Mouse (Mus musculus) gastrocnemius, adult 2 months (tissue): Measurements from ENCODE around the gene Urad. TPM values are rescaled to one million over a fixed set of nuclear protein-coding genes. Genes with fewer than 3 reads are reported as not detected.

Source experiments
- DNase-seq: peaks from one replicate; pipeline ENCODE4 v3.0.0; 2022
- H3K27ac ChIP-seq: fragments of 200-600 bp; 2 replicates; pipeline ENCODE4 v1.8.1; 2022; ENCODE audit warnings: mild to moderate bottlenecking
- H3K4me3 ChIP-seq: fragments of 200-600 bp; 2 replicates; pipeline ENCODE4 v1.8.1; 2022; ENCODE audit warnings: mild to moderate bottlenecking, moderate library complexity
- CTCF ChIP-seq: fragments of 200-600 bp; IDR thresholded peaks from 2 replicates; pipeline ENCODE4 v1.8.1; 2022; ENCODE audit warnings: antibody characterized with exemption, mild to moderate bottlenecking, moderate library complexity
- intact Hi-C: fragments of 180-260 bp; cut with DNase I; formaldehyde crosslinking; loops from one replicate; pipeline ENCODE4 v1.15.1; 2025
- total RNA-seq, 2 experiments: library from RNA; stranded (reverse); gene quantifications; 2 replicates each; pipeline ENCODE4 v1.2.3; 2021

Gene Urad
- total RNA-seq, 2 experiments from 2014 or later: not detected

DNA sequence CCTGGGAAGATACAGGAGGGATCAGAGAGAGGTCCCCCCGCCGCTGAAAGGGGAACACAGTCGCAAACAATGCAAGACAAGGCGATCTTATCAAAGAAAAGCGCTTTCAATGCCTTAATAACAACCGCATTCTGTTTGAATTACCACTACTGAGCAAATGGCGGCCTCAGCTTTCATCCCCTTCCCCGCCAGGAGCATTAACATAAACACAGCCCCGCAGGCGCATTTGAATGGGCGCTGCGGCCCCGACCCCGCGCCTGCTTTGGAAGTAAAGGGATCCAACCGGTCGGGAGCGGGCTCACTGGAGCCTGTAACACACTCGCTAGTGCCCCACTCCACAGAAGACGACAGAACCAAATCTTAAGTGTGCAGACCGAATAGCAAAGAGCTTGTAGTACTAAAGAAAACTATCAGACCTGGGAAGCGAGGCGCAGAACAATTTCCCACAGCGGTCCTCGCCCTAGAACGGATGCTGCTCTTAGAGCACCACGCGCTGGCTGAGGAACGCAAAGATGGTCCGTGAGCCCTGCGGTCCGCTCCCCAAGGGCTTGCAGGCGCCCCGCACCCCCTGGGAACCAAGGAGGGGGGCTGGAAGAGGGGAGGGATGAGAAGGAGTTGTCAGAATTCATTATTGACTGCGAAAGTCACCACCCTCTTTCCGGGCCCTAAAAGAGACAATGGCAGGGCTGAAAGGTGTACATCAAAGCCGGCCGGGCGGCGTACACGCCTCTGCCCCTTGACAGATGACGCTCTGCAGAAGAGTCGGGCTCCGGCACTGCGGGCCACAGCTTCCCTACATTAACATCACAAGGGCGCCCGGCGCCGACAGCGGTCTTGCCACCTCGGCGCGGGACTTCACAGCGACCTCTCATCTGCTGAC is 17.7 kb downstream of the Urad start:
- intact Hi-C loops: no loop called here
- no peak overlapping the region for H3K4me3 ChIP-seq
- DNase-seq: no peak
- H3K27ac ChIP-seq: no peak overlapping the region
- TF ChIP-seq CTCF: no peak

DNA sequence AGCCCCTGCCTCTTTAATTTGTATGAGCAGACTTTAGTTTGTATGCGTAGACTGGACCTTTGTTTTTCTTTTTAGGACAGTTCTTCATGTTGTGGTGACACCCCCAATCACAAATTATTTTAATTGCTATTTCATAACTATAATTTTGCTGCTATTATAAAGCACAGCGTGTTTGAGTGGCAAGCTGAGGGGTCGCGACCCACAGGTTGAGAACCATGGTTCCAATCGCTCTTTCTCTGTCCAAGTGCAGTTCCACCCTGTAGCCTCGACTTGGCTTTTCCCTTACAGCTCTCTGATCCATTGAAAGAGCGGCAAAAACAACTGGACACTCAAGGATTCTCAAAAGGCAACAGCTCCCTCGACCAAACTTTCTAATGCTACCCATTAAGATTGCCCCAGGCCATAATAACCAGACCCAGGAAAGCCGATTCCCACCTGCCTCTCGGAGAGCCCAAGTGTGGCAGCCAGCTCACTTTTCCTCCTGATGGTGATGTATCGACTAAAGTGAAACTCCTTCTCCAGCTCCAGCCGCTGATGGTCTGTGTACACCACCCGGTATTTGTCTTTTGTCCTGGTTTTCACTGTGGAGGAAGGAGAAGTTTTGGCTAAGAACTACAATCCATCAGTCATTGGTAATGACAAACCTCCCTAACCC is 19.4 kb downstream of the Urad start:
- H3K27ac ChIP-seq: no peak overlapping the region
- no peak for DNase-seq

DNA sequence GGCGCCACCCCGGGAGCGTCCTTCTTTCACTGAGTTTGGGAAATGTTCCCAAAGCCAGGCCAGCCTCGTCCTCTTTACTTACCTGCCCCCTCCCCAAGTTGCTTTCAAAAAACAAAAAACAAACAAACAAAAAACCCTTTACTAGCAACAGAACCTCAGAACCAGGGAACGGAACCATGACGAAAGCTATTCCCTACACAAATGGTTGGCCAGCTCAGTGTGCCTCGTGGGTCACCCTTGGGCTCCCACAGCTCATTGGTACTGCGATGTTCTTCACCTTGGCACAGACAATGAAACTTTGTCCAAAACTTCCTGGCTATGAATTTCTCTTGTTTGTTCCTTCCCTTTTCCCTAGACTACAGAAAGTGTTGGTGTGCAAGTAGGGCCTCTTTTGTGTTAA is 20.1 kb downstream of the Urad start:
- Histone ChIP-seq H3K4me3 (no peak overlapping the region), H3K27ac (no peak overlapping the region)
- no peak for TF ChIP-seq CTCF
- intact Hi-C loops: no loop called here
- DNase-seq: no peak

More for the DNA sequence above, 19.4 kb downstream of the Urad start:
- no peak overlapping the region for H3K4me3 ChIP-seq
- intact Hi-C loops: no loop called here
- no peak for TF ChIP-seq CTCF

DNA sequence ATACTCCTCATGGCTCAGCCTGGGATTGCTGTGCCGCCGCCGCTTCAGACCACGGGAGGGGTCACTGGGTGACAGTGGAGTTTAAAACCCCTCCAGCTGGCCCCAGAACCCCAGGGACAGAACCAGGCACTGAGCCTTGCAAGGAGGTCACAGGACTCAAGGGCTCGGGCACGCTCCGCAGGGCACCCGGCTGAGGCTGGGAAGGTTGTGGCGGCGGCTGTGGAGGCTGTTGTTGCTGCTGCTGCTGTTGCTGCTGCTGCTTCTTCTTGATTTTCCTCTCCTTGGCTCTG is 20.5 kb downstream of the Urad start:
- no peak overlapping the region for H3K4me3 ChIP-seq
- intact Hi-C loops: no loop called here
- TF ChIP-seq CTCF: no peak
- H3K27ac ChIP-seq: no peak overlapping the region
- DNase-seq: no peak

DNA sequence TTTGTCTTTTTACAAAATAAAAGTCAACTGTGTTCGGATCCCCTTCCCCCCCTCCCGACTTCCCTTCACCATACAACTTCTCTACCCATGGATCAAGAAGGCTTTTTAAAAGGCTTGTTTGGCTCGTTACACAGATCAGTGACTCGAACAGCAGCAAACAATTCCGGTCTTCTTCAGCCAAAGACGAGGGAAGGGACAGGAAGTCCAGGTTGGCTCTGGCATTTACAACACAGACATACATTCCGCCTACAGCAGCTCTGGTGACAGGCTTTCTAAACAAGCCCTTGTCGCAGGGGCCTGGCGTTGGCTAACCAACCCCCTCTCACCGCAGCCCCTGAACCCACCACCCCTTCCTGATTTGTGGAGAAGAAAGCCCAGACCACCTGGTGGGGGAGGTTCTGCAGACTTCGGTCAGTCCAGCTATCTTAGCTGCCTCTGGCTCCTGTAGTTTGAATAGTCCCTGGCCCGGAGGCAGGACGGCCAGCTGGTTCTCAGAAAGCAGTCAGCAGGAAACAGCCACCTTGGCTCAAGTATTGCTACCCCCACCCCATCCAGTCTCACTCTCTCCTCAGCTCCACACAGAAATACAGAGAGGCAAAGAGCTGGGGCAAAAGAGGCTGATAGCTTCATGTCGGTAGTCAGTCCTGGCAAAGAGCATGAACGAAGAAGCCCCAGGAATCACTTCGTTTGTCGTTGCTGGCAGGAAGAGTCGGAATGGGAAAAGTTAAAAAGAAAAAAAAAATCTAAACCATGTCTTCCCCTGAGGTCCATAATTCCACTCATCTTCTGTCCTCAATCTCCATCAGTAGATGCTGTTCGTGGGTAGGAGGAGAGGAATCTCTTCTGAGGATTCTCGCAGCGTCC is 21.1 kb downstream of the Urad start:
- no peak for DNase-seq
- Histone ChIP-seq H3K27ac (no peak overlapping the region), H3K4me3 (no peak overlapping the region)
- TF ChIP-seq CTCF: no peak
- intact Hi-C loops: no loop called here

DNA sequence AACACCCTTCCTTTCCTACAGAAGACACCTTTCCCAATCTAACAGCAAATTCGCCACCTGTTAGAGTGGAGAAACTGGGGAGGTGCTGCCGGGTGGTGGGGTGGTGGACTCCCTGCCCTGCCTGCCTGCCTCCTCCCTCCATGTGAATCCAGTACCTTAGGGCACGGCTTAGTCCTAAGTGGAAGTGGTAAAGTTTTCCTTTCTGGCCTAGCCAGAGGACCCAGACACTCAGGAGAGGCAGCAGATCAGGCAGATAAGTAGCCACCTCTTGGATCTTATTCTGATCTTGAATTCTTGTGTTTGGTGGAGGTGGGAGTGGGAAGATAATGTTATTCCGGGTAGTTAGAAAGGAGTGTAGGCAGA is 22.3 kb downstream of the Urad start:
- intact Hi-C loops: no loop called here
- DNase-seq: no peak
- no peak for TF ChIP-seq CTCF
- no peak overlapping the region for H3K4me3 ChIP-seq
- no peak overlapping the region for H3K27ac ChIP-seq

DNA sequence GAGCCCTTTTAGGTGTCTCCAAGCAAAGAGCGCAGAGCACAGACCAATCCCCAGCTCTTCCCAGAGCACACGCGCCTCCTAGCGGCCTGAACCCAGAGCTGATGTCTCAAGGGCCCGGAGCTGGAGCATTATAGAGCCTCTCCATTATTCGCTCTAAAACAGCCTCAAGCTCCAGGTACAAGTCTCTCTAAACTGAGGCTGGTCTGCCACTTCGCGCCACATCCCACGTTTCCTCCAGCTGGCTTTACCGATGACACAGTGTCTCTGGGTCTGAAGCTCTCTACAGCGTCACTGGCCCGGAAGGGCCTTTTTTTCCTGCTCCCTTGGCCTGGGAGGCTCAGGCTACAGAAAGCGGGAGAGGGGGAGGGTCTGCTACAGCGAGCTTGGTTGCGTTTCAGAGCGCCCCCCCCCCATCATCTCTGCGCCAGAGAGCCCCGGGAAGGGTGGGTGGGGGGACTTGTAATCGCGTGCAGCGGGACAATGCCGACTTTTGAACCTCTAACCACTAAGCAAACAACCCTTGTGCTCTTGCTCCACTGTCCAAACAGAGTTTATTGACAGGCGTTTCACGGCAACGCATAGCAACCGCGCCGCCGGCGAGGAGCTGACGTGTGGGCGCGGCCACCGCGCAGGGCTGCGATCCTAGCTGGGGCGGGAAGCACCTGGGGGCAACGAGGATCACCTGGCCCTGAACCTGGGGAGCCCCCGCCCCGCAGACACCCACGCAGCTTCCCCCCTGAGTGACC is 22.8 kb downstream of the Urad start:
- intact Hi-C loops: no loop called here
- DNase-seq: no peak
- H3K4me3 ChIP-seq: peak overlapping the region; percentile 23
- H3K27ac ChIP-seq: no peak overlapping the region
- peak; percentile 63 for TF ChIP-seq CTCF

DNA sequence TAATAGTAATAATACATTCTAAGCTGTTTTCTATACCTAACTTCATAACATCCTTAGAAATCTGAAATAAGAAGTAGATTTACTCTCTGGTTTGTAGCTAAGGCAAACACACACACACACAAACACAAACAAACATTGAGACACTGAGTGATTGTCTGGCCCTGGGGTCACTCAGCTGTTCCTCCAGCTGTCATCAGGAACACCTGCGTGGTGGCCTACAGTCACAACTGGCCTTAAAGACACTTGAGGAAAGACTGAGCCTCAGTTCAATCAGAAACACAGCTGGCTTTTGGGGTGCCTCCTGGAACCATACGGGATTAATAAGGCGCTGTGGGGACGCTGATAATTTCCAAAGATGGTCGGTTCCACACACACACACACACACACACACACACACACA is 25.0 kb downstream of the Urad start:
- intact Hi-C loops: no loop called here
- TF ChIP-seq CTCF: no peak
- Histone ChIP-seq H3K4me3 (no peak overlapping the region), H3K27ac (no peak overlapping the region)
- no peak for DNase-seq

DNA sequence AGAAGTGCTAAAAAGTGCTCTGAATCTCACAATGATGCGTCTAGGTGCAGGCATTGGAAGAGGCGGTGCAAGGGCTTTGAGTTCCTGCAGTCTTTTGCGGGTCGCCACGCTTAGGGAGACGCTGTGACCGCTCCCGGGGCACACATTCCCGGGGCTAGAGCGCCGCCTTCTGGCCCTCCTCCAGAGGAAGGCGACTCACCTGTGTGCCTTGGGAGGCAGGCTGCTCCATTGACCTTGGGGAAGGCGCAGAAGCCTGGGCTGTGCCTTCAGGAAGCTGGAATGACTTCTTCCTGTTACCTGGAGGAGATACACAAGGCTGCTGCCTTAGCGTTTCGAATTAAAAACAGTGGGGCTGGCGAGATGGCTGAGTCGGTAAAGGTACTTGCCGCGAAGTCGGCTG is 28.1 kb downstream of the Urad start:
- peak; percentile 8; the same call in 1 of the 2 replicates for TF ChIP-seq CTCF

DNA sequence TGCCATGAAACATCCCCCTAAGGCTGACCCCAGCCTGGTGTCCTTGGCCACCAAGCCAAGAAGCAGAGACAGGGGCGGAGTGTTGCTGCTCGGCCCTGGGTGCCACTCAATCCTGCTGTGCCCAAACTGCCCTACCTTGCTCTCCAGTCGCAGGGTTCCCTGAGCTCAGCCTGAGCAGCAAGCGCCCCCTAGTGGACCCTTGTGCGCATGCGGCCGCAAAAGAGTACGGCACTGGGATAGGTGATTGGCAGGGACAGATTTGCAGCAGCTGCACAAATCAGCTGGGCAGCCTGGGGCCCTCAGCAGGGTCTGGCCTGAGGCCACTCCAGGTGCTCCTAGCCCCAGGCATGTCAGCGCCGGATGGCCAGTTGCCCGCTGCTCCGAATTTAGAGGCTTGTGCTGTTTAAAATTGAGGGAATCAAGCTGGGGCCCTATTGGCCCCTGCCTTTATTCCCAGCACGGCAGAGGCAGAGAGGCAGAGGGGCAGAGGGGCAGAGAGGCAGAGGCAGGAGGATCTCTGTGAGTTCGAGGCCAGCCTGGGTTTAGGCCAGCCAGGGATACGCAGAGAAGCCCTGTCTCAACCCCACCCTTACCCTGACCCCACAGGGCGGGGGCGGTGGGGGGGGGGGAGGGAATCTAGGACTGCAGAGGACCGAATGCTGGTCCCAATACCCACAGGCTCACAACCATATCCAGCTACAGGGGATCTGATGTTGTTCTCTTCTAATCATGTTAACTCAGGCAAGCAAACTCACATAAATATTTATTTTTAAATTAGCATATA is 28.9 kb downstream of the Urad start:
- peak; percentile 67 for TF ChIP-seq CTCF
- no peak overlapping the region for H3K4me3 ChIP-seq
- no peak overlapping the region for H3K27ac ChIP-seq
- intact Hi-C loops: no loop called here
- DNase-seq: peak; percentile 44

More for the DNA sequence above, 28.1 kb downstream of the Urad start:
- H3K4me3 ChIP-seq: no peak overlapping the region
- H3K27ac ChIP-seq: no peak overlapping the region
- intact Hi-C loops: no loop called here
- no peak for DNase-seq

DNA sequence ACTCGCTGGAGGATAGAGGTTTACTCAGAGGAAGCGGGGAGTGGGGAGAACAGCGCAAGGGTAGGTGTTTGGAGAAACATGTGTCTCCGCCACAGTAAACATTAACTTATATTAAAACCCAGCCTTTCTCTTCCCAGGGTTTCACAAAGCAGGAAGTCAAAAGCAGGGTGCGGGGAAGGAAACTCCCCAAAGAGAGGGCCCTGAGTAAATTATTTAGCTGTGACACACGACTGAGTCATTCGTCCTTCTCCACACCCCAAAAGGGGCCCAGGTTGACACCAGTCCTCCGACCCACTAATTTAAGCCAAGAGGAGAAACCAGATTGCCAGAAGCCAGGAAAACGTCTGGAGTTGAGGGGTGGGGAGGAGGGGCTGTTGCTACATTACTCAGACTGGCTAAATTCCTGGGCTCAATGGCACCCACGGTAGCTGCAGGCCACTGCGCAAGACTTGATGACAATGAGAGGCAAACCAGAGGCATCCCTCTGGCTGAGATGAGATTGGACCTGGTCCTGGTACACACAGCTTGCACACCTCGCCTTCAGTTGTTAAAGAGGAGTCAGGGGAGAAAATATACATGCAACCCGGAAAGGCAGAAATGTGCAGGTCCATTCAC is 29.6 kb downstream of the Urad start:
- intact Hi-C loops: no loop called here
- Histone ChIP-seq H3K4me3 (no peak overlapping the region), H3K27ac (no peak overlapping the region)
- no peak for TF ChIP-seq CTCF
- DNase-seq: no peak
